Mouse (Mus musculus): ENCODE data around the gene Pcbp2.

Gene Pcbp2

GRCm38 (mm10) chr15:102463666-102464065 lies 6.7 kb upstream of the Pcbp2 start:
- DNase-seq (ENCODE audit: low spot score) = no peak

- DNase-seq (ENCODE audit: low spot score) = no peak
Measured at GRCm38 (mm10) chr15:102468675-102469370, 1.5 kb upstream of the Pcbp2 start.

- peak; percentile 91 for DNase-seq (ENCODE audit: low spot score)
Measured at GRCm38 (mm10) chr15:102470605-102471294, 411 bp downstream of the Pcbp2 start.

GRCm38 (mm10) chr15:102471295-102471645 lies 931 bp downstream of the Pcbp2 start:
- DNase-seq (ENCODE audit: low spot score) = no peak

- DNase-seq (ENCODE audit: low spot score) = no peak
Measured at GRCm38 (mm10) chr15:102471727-102472126, 1.4 kb downstream of the Pcbp2 start.

- DNase-seq (ENCODE audit: low spot score) = no peak
Measured at GRCm38 (mm10) chr15:102473246-102473645, 2.9 kb downstream of the Pcbp2 start.

- DNase-seq (ENCODE audit: low spot score) = no peak
Measured at GRCm38 (mm10) chr15:102474520-102474919, 4.2 kb downstream of the Pcbp2 start.

- no peak for DNase-seq (ENCODE audit: low spot score)
Measured at GRCm38 (mm10) chr15:102483136-102483535, 12.8 kb downstream of the Pcbp2 start.

- no peak for DNase-seq (ENCODE audit: low spot score)
Measured at GRCm38 (mm10) chr15:102485853-102486252, 15.5 kb downstream of the Pcbp2 start.

- DNase-seq (ENCODE audit: low spot score) = no peak
Measured at GRCm38 (mm10) chr15:102487664-102488063, 17.3 kb downstream of the Pcbp2 start.

GRCm38 (mm10) chr15:102498322-102498721 lies 28.0 kb downstream of the Pcbp2 start:
- no peak for DNase-seq (ENCODE audit: low spot score)

GRCm38 (mm10) chr15:102499370-102499769 lies 29.0 kb downstream of the Pcbp2 start:
- DNase-seq (ENCODE audit: low spot score) = peak; percentile 42

GRCm38 (mm10) chr15:102499851-102500250 lies 29.5 kb downstream of the Pcbp2 start:
- peak; percentile 31 for DNase-seq (ENCODE audit: low spot score)

- DNase-seq (ENCODE audit: low spot score) = peak; percentile 26
Measured at GRCm38 (mm10) chr15:102500479-102500878, 30.1 kb downstream of the Pcbp2 start.

GRCm38 (mm10) chr15:102501084-102501814 lies 30.9 kb downstream of the Pcbp2 start:
- DNase-seq (ENCODE audit: low spot score) = peak; percentile 45

GRCm38 (mm10) chr15:102502254-102502840 lies 32.0 kb downstream of the Pcbp2 start:
- peak; percentile 39 for DNase-seq (ENCODE audit: low spot score)

- peak; percentile 35 for DNase-seq (ENCODE audit: low spot score)
Measured at GRCm38 (mm10) chr15:102503447-102503846, 33.1 kb downstream of the Pcbp2 start, which contains the start of gene Gm10337. Gm10337 (plus strand) TSS chr15:102503722.

GRCm38 (mm10) chr15:102503924-102504782 lies 33.8 kb downstream of the Pcbp2 start:
- DNase-seq (ENCODE audit: low spot score) = peak; percentile 42

- DNase-seq (ENCODE audit: low spot score) = peak; percentile 45
Measured at GRCm38 (mm10) chr15:102505073-102505769, 34.9 kb downstream of the Pcbp2 start.

- peak; percentile 37 for DNase-seq (ENCODE audit: low spot score)
Measured at GRCm38 (mm10) chr15:102505770-102506463, 35.6 kb downstream of the Pcbp2 start.

Measured in testis, postnatal 10 days (tissue).